Mouse (Mus musculus): Measurements from ENCODE around the gene Fam78a.

Gene Fam78a

DNA sequence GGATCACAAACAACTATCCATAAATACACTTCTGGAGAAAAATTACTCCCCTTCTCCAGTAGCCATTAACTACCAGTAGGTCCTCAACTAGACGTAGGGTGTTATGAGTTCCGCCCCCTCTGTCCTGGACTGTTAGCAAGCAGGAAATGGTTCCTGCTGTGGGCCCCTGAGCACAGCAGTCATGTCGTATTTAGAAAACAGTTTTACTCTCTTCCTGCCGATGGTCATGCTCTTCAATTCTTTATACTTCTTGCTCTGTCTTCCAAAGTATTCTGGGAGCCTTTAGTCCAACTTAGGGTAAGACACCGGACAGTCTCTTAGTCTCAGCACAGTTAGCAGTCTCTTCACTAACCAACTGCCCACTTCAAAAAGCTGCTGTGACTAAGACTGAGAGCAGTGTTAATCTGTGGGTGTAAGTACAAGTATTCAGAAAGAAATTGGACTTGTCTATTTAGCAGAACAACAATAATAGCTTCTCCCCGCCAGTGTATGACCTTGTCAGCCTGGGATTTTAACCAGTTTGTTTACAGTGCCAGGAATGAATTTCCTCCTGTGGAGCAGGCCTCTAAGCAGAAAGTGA is 47.3 kb downstream of the Fam78a start:
- no peak for DNase-seq

- DNase-seq = no peak
Observed at GRCm38 (mm10) chr2:32034206-32034605, 50.5 kb downstream of the Fam78a start.

- no peak for DNase-seq
Observed at GRCm38 (mm10) chr2:32033436-32033835, 51.2 kb downstream of the Fam78a start.

DNA sequence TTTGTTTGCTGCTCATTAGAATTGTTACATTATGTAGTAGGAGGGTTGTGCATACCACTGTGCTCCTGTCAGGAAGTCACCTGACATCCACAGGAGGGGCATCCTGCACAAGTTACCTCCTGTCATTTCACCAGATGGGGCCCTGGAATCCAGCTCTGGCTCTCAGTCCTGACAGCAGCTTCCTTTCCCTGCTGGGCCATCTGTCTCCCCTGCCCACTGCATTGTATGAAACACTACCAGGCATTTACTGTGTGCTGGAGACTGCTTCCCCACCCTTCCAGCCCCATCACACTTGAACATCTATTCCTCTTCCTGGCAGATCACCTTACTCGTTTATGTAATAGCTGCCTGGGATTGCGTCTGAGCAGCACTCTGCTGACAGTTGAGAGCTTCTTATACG is 55.0 kb downstream of the Fam78a start:
- DNase-seq = no peak

- no peak for DNase-seq
Observed at GRCm38 (mm10) chr2:32024372-32024771, 60.3 kb downstream of the Fam78a start.

DNA sequence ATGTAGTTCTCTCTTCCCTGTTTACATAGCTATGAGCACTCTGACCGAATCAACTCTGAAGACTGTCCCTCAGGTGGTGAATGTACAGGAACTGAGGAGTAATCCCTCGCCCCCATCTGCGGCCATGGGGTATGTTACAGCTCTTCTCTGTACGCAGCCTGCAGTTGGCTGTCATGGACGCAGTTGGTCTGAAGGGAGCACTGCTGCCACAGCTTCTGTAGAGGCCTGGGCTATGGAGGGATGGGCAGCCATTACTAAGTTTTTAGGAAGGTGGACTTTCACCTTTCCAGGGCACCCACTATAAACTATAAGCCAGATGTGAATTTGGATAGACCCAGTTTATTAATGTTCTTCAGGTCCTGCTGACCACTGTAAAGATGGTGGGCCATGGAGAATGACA is 64.4 kb downstream of the Fam78a start:
- DNase-seq = no peak

- DNase-seq = peak; percentile 24
Observed at GRCm38 (mm10) chr2:32019704-32020103, 65.0 kb downstream of the Fam78a start.

- DNase-seq = no peak
Observed at GRCm38 (mm10) chr2:32008716-32009115, 75.9 kb downstream of the Fam78a start.

- DNase-seq = no peak
Observed at GRCm38 (mm10) chr2:32008311-32008710, 76.3 kb downstream of the Fam78a start.
